Mouse (Mus musculus) spleen, adult 10 weeks (tissue): ENCODE measurements around the gene Olfr3. TPM values are rescaled to one million over a fixed set of nuclear protein-coding genes. Genes with fewer than 3 reads are reported as not detected.

Source experiments
- polyA plus RNA-seq: library from polyadenylated mRNA; stranded (reverse); fragments of 350-450 nt; fragmentation: Illumina TruSeq; extraction: RNeasy Lipid Tissue Mini Kit (QIAGEN cat#74804); gene quantifications from one replicate; pipeline ENCODE4 v1.2.3, GENCODE M21; 2015; ENCODE audit warnings: low replicate concordance; ENCODE audit not compliant: insufficient read depth

Gene Olfr3
- polyA plus RNA-seq = not detected

GRCm38 (mm10) chr2:36816932-36817331, at the start of gene Olfr3:
Gene Olfr3, minus strand, starts transcription at chr2:36817032.

DNA sequence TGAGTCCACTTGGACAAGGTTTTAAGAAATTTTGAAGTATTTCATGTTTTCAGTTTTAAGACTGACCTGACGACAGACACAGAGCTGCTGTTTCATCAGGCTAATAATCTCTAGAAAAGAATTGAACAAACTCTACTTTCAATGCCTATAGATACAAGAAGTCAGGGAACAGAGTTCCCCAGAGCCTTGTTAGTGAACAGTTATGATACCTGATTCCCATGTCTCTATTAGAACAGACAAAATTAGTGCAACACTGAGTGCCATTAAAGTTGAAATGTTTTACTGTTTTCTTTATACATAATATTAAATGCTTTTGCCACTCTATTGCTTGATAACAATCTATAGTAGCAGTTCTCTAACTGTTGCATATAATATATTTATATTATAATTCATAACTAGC, 45.7 kb upstream of the Olfr3 start, which contains the start of gene Olfr351:
Olfr351 (minus strand) TSS at position 101 of the 400 bp plus-strand sequence.

GRCm38 (mm10) chr2:36846010-36846409, 29.2 kb upstream of the Olfr3 start, which contains the start of gene Olfr350:
Gene Olfr350, plus strand, starts transcription at chr2:36846310.

DNA sequence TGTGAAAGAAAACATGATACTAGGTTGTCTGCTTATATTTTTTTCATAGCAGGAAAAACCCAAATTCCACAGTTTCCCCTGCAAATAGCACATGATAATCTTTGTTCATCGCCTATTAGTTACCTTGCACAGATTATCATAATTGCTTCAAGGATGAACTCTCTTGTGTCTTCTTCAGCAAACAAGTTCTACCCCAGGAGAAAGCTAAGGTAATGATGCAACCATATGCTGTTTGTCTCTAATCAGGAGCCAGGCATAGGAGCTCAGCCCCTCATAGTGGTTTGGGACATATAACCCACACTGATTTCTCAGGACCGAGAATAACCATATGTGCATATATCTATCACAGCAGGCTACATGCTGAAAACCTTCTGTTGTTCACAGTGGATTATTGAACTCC, 26.6 kb downstream of the Olfr3 start, which contains the start of gene Olfr50:
Olfr50 (plus strand) TSS at position 301 of the 400 bp plus-strand sequence.

DNA sequence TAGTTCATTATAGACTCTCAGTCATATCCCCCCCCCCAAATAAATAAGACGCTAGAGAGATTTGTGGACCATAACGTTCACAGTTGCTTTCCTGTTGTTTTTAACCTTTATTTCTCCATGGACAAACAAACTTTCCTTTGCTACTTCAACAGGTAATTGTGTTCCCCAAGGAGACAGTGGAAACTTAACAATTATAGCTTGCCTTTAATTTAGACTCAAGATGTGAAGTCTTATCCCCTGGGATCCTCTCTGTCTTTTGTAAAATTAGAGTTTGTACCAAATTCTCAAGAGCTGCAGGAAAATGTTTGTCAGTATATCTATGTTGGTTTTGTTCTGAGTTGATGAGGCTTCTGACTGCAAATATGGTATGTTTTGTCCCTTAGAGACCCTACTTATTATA, 32.9 kb downstream of the Olfr3 start, which contains the start of gene Olfr348:
Olfr348 (plus strand) TSS at position 301 of the 400 bp plus-strand sequence.

Other genes with a start within 250 kb of the Olfr3 start
- gene Olfr345, start 177.0 kb downstream of the Olfr3 start, polyA plus RNA-seq = not detected
- not detected for gene Olfr346, start 131.2 kb downstream of the Olfr3 start, polyA plus RNA-seq
- not detected for gene Olfr347, start 85.1 kb downstream of the Olfr3 start, polyA plus RNA-seq
- not detected for gene Olfr348, start 32.8 kb downstream of the Olfr3 start, polyA plus RNA-seq
- not detected for gene Olfr50, start 26.5 kb downstream of the Olfr3 start, polyA plus RNA-seq
- gene Olfr350, start 29.3 kb upstream of the Olfr3 start, polyA plus RNA-seq = not detected
- not detected for gene Olfr351, start 45.6 kb upstream of the Olfr3 start, polyA plus RNA-seq
- gene Olfr352, start 51.4 kb upstream of the Olfr3 start, polyA plus RNA-seq = not detected
- not detected for gene Olfr353, start 75.9 kb upstream of the Olfr3 start, polyA plus RNA-seq
- gene Olfr354, start 88.6 kb upstream of the Olfr3 start, polyA plus RNA-seq = not detected
- not detected for gene Olfr355, start 111.9 kb upstream of the Olfr3 start, polyA plus RNA-seq
- gene Olfr356, start 120.1 kb upstream of the Olfr3 start, polyA plus RNA-seq = not detected
- not detected for gene Olfr357, start 176.8 kb upstream of the Olfr3 start, polyA plus RNA-seq
- gene Olfr358, start 192.3 kb upstream of the Olfr3 start, polyA plus RNA-seq = not detected
- not detected for gene Olfr360, start 248.7 kb upstream of the Olfr3 start, polyA plus RNA-seq